Mouse (Mus musculus): ENCODE measurements around the gene Zfp275. TPM values are rescaled to one million over a fixed set of nuclear protein-coding genes. Genes with fewer than 3 reads are reported as not detected.
"Not testable (repeated sequence)": the region's sequence is repeated elsewhere in the genome, so short reads cannot be mapped to it uniquely, and the experiment has no call there.

The Zfp275 gene
- 13.2 and 14.1 TPM in 2 replicates for polyA plus RNA-seq (2015; fragmentation: Nextera tagmentation; extraction: Ambion mirVana)

DNA sequence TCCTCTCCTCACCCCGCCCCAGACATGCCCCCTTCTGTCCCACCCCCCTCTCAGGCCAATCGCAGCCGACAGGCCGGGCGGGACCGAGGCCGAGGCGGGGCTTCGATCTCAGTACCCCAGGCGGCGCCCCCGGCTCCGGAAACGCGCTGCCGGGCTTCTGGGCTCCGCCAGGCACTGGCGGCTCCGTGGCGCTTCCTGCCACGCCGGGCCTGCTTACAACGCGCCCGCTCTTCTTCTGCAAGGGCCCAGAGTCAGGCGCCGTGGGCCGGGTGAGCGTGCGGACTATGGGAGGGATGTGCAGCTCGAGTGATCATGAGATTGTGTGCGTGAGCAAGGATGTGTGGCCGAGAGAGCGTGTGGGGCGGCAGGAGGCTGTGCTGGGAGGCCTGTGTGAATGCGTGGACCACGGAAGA is at the start of gene Zfp275:
TSS of gene Zfp275 (plus strand) at position 139 of the 413 bp plus-strand sequence.
- Histone ChIP-seq H3K27ac (ENCODE audit: low read length) (peak within 1 kb of the TSS; percentile 67), H3K36me3 (ENCODE audit: control insufficient read depth, insufficient read depth) (no peaks in the 10 kb centered on the region), H3K4me3 (replicated peaks; ENCODE audit: low read length) (peak within 1 kb of the TSS; percentile 63), H3K9me3 (ENCODE audit: control insufficient read depth, low read length) (no peaks in the 10 kb centered on the region), H3K9ac (replicated peaks; ENCODE audit: low read depth, low read length) (peak within 1 kb of the TSS; percentile 73), H3K27me3 (replicated peaks; ENCODE audit: control insufficient read depth, insufficient read depth, low read length) (no peaks in the 10 kb centered on the region), H3K4me2 (ENCODE audit: low read length) (peak within 1 kb of the TSS; percentile 59), H3K4me1 (replicated peaks; ENCODE audit: control insufficient read depth, insufficient read depth, low read length) (peaks cover 9% of the 10 kb centered on the region; the same call in 1 of the 2 replicates)
- peak; percentile 98 for ATAC-seq
- 17% methylated on average over 35 of the region's 37 CpGs for WGBS

- H3K9me3 ChIP-seq (ENCODE audit: control insufficient read depth, low read length); H3K4me3 ChIP-seq (replicated peaks; ENCODE audit: low read length): not testable (repeated sequence)
Measured at GRCm38 (mm10) chrX:73292876-73293275, 49.5 kb upstream of the Zfp275 start, which contains the start of the genes Xlr5a and Xlr5c. Xlr5a (minus strand) TSS chrX:73292976. Xlr5c (minus strand) TSS chrX:73292976.

GRCm38 (mm10) chrX:73295745-73296144 is 46.7 kb upstream of the Zfp275 start:
- H3K9me3 ChIP-seq (ENCODE audit: control insufficient read depth, low read length); H3K4me2 ChIP-seq (ENCODE audit: low read length); H3K27ac ChIP-seq (ENCODE audit: low read length); H3K9ac ChIP-seq (replicated peaks; ENCODE audit: low read depth, low read length); ATAC-seq; H3K36me3 ChIP-seq (ENCODE audit: control insufficient read depth, insufficient read depth); H3K27me3 ChIP-seq (replicated peaks; ENCODE audit: control insufficient read depth, insufficient read depth, low read length); H3K4me1 ChIP-seq (replicated peaks; ENCODE audit: control insufficient read depth, insufficient read depth, low read length); H3K4me3 ChIP-seq (replicated peaks; ENCODE audit: low read length): not testable (repeated sequence)
- 84% methylated on average over 6 of the region's 10 CpGs for WGBS

More at GRCm38 (mm10) chrX:73292876-73293275, 49.5 kb upstream of the Zfp275 start, which contains the start of the genes Xlr5a and Xlr5c:
- not testable (repeated sequence) for ATAC-seq; H3K36me3 ChIP-seq (ENCODE audit: control insufficient read depth, insufficient read depth); H3K27ac ChIP-seq (ENCODE audit: low read length); H3K27me3 ChIP-seq (replicated peaks; ENCODE audit: control insufficient read depth, insufficient read depth, low read length); H3K9ac ChIP-seq (replicated peaks; ENCODE audit: low read depth, low read length); H3K4me1 ChIP-seq (replicated peaks; ENCODE audit: control insufficient read depth, insufficient read depth, low read length); H3K4me2 ChIP-seq (ENCODE audit: low read length)
- 91% methylated on average over 15 of the region's 17 CpGs for whole genome bisulfite sequencing

GRCm38 (mm10) chrX:73312522-73312921 is 29.9 kb upstream of the Zfp275 start:
- WGBS: 39% methylated on average over 3 of the region's 3 CpGs
- Histone ChIP-seq H3K36me3 (ENCODE audit: control insufficient read depth, insufficient read depth) (no peaks in the 10 kb centered on the region), H3K4me3 (replicated peaks; ENCODE audit: low read length) (no peak overlapping the region), H3K27ac (ENCODE audit: low read length) (no peak overlapping the region), H3K9me3 (ENCODE audit: control insufficient read depth, low read length) (no peaks in the 10 kb centered on the region), H3K4me1 (replicated peaks; ENCODE audit: control insufficient read depth, insufficient read depth, low read length) (no peaks in the 10 kb centered on the region), H3K27me3 (replicated peaks; ENCODE audit: control insufficient read depth, insufficient read depth, low read length) (no peaks in the 10 kb centered on the region), H3K4me2 (ENCODE audit: low read length) (no peak overlapping the region), H3K9ac (replicated peaks; ENCODE audit: low read depth, low read length) (no peak overlapping the region)
- no peak for ATAC-seq

GRCm38 (mm10) chrX:73321029-73321428 is 21.4 kb upstream of the Zfp275 start:
- Histone ChIP-seq H3K4me1 (replicated peaks; ENCODE audit: control insufficient read depth, insufficient read depth, low read length) (no peaks in the 10 kb centered on the region), H3K4me2 (ENCODE audit: low read length) (no peak overlapping the region)
- ATAC-seq: no peak

GRCm38 (mm10) chrX:73327215-73327614 is 15.2 kb upstream of the Zfp275 start:
- Histone ChIP-seq H3K4me1 (replicated peaks; ENCODE audit: control insufficient read depth, insufficient read depth, low read length) (no peaks in the 10 kb centered on the region), H3K27me3 (replicated peaks; ENCODE audit: control insufficient read depth, insufficient read depth, low read length) (no peaks in the 10 kb centered on the region), H3K4me2 (ENCODE audit: low read length) (no peak overlapping the region), H3K27ac (ENCODE audit: low read length) (no peak overlapping the region), H3K9ac (replicated peaks; ENCODE audit: low read depth, low read length) (no peak overlapping the region), H3K9me3 (ENCODE audit: control insufficient read depth, low read length) (no peaks in the 10 kb centered on the region), H3K36me3 (ENCODE audit: control insufficient read depth, insufficient read depth) (no peaks in the 10 kb centered on the region), H3K4me3 (replicated peaks; ENCODE audit: low read length) (no peak overlapping the region)
- WGBS: 78% methylated on average over 2 of the region's 2 CpGs
- ATAC-seq: no peak

More at GRCm38 (mm10) chrX:73321029-73321428, 21.4 kb upstream of the Zfp275 start:
- no peaks in the 10 kb centered on the region for H3K36me3 ChIP-seq (ENCODE audit: control insufficient read depth, insufficient read depth)
- no peaks in the 10 kb centered on the region for H3K9me3 ChIP-seq (ENCODE audit: control insufficient read depth, low read length)
- no peak overlapping the region for H3K4me3 ChIP-seq (replicated peaks; ENCODE audit: low read length)
- H3K27me3 ChIP-seq (replicated peaks; ENCODE audit: control insufficient read depth, insufficient read depth, low read length): no peaks in the 10 kb centered on the region
- H3K27ac ChIP-seq (ENCODE audit: low read length): no peak overlapping the region
- no peak overlapping the region for H3K9ac ChIP-seq (replicated peaks; ENCODE audit: low read depth, low read length)
- 84% methylated on average over 3 of the region's 3 CpGs for WGBS

GRCm38 (mm10) chrX:73333548-73333947 is 8.9 kb upstream of the Zfp275 start:
- no peaks in the 10 kb centered on the region for H3K27me3 ChIP-seq (replicated peaks; ENCODE audit: control insufficient read depth, insufficient read depth, low read length)
- no peak overlapping the region for H3K9ac ChIP-seq (replicated peaks; ENCODE audit: low read depth, low read length)
- no peak overlapping the region for H3K4me2 ChIP-seq (ENCODE audit: low read length)
- H3K9me3 ChIP-seq (ENCODE audit: control insufficient read depth, low read length): no peaks in the 10 kb centered on the region
- H3K4me1 ChIP-seq (replicated peaks; ENCODE audit: control insufficient read depth, insufficient read depth, low read length): no peaks in the 10 kb centered on the region
- H3K36me3 ChIP-seq (ENCODE audit: control insufficient read depth, insufficient read depth): no peaks in the 10 kb centered on the region
- no peak overlapping the region for H3K27ac ChIP-seq (ENCODE audit: low read length)
- no peak for ATAC-seq
- H3K4me3 ChIP-seq (replicated peaks; ENCODE audit: low read length): no peak overlapping the region

DNA sequence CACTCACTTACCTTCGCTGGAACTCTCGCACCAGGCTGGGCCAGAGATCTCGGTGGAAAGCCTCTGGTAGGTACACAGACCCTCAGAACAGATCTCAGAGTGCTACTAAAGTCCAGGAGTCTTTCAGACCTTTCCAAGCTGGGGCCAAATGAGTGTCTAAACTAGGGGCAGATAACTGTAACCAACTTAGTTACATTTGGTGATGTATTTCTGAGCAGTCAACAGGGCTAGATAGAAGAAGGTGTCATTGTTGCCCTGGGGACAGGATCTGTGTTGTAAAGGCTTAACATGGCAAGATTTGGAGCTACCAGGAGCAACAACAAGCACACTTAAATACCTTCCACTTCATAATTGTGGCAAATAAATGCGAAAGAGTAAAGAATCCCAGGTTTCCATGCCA is 5.7 kb upstream of the Zfp275 start, which contains the start of gene Gm45015:
TSS of gene Gm45015 (minus strand) at position 101 of the 400 bp plus-strand sequence.
- ATAC-seq: no peak
- no peaks in the 10 kb centered on the region for H3K4me1 ChIP-seq (replicated peaks; ENCODE audit: control insufficient read depth, insufficient read depth, low read length)
- H3K9ac ChIP-seq (replicated peaks; ENCODE audit: low read depth, low read length): no peak within 1 kb of the TSS
- H3K27ac ChIP-seq (ENCODE audit: low read length): no peak within 1 kb of the TSS
- H3K4me3 ChIP-seq (replicated peaks; ENCODE audit: low read length): no peak within 1 kb of the TSS
- no peaks in the 10 kb centered on the region for H3K9me3 ChIP-seq (ENCODE audit: control insufficient read depth, low read length)
- no peaks in the 10 kb centered on the region for H3K36me3 ChIP-seq (ENCODE audit: control insufficient read depth, insufficient read depth)
- H3K4me2 ChIP-seq (ENCODE audit: low read length): no peak within 1 kb of the TSS
- 89% methylated on average over 4 of the region's 4 CpGs for WGBS
- H3K27me3 ChIP-seq (replicated peaks; ENCODE audit: control insufficient read depth, insufficient read depth, low read length): no peaks in the 10 kb centered on the region

DNA sequence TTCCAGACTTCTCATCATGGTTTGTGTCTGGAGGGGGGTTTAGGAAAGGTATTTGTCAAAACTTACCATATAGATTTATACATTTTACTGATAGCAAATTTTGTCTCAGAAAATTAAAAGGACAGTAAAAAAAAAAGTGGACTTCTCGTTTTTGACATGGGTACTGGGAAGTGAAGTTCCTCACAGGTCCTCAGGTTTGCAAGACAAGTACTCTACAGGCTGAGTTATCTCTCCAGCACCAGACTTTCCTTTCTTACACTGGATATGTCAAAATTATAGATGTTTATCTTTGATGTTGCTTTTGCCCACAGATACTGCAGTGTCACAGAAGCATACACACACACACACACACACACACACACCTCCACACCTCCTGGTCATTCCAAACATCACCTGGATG is 948 bp upstream of the Zfp275 start:
- Histone ChIP-seq H3K36me3 (ENCODE audit: control insufficient read depth, insufficient read depth) (no peaks in the 10 kb centered on the region), H3K27ac (ENCODE audit: low read length) (no peak overlapping the region), H3K9me3 (ENCODE audit: control insufficient read depth, low read length) (no peaks in the 10 kb centered on the region), H3K27me3 (replicated peaks; ENCODE audit: control insufficient read depth, insufficient read depth, low read length) (no peaks in the 10 kb centered on the region), H3K9ac (replicated peaks; ENCODE audit: low read depth, low read length) (no peak overlapping the region), H3K4me2 (ENCODE audit: low read length) (no peak overlapping the region), H3K4me1 (replicated peaks; ENCODE audit: control insufficient read depth, insufficient read depth, low read length) (peaks cover 9% of the 10 kb centered on the region; the same call in 1 of the 2 replicates), H3K4me3 (replicated peaks; ENCODE audit: low read length) (no peak overlapping the region)
- no peak for ATAC-seq
- 63% methylated on average over 1 of the region's 1 CpGs for WGBS

GRCm38 (mm10) chrX:73342068-73342467 is 353 bp upstream of the Zfp275 start:
- Histone ChIP-seq H3K36me3 (ENCODE audit: control insufficient read depth, insufficient read depth) (no peaks in the 10 kb centered on the region), H3K9ac (replicated peaks; ENCODE audit: low read depth, low read length) (no peak overlapping the region; the same call in 1 of the 2 replicates), H3K27ac (ENCODE audit: low read length) (no peak overlapping the region), H3K4me3 (replicated peaks; ENCODE audit: low read length) (peak overlapping the region; percentile 63), H3K27me3 (replicated peaks; ENCODE audit: control insufficient read depth, insufficient read depth, low read length) (no peaks in the 10 kb centered on the region), H3K4me1 (replicated peaks; ENCODE audit: control insufficient read depth, insufficient read depth, low read length) (peaks cover 9% of the 10 kb centered on the region; the same call in 1 of the 2 replicates), H3K4me2 (ENCODE audit: low read length) (peak overlapping the region; percentile 59), H3K9me3 (ENCODE audit: control insufficient read depth, low read length) (no peaks in the 10 kb centered on the region)
- ATAC-seq: peak; percentile 22
- 18% methylated on average over 3 of the region's 3 CpGs for WGBS

Data from forebrain, embryonic 16.5 days (tissue).